Mouse (Mus musculus) liver, postnatal 0 days (tissue): ENCODE data around the gene Gal3st2.

ENCODE experiments used
- CTCF ChIP-seq: sonication (generic); IDR thresholded peaks from 2 replicates; pipeline ENCODE4 v1.5.1; 2016; ENCODE audit warnings: antibody characterized with exemption, low read depth
- EP300 ChIP-seq: IDR thresholded peaks from 2 replicates; pipeline ENCODE4 v1.6.1; 2016; ENCODE audit warnings: antibody characterized with exemption, low read depth, mild to moderate bottlenecking

DNA sequence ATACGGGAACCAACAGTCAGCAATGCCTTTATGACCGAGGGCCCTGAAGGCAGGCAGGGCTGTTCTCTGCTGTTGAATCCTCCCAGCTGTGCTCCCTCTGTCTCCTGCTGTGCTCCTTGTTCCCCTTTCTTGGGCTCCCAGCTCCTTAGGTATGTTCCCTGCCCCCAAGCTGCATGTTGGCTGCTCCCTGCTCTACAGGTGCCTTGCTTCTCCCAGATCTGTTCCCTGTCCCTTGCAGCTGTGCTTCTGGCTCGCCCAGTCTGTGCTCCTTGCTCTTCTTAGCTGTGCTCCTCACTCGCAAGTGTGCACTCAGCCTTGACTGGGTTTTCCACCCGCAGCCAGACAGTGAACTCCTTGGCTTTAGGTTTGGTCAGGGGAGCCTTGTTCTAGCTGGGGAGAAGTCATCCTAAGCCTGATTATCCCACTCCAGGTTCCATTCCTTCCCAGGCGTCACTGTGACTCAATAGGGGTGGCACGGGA lies 26.4 kb upstream of the Gal3st2 start:
- TF ChIP-seq CTCF, result no peak
- no peak for TF ChIP-seq EP300
